Mouse (Mus musculus) neural tube, embryonic 15.5 days (tissue): ENCODE results near the gene Gcfc2. TPM values are rescaled to one million over a fixed set of nuclear protein-coding genes. Genes with fewer than 3 reads are reported as not detected.

Source experiments
- ATAC-seq: fragments of 200-750 bp; cut with Nextera tagmentation; 2 replicates; pipeline ENCODE4 v1.8.0; 2017; ENCODE audit warnings: mild to moderate bottlenecking, moderate TSS enrichment, moderate library complexity; ENCODE audit not compliant: low FRiP score
- H3K27ac ChIP-seq: fragments of 300-500 bp; sonication (generic); replicated peaks from 2 replicates; pipeline ENCODE4 v1.5.1; 2015; ENCODE audit warnings: mild to moderate bottlenecking, inconsistent platforms
- H3K27me3 ChIP-seq: fragments of 300-500 bp; sonication (generic); replicated peaks from 2 replicates; pipeline ENCODE4 v1.6.1; 2015; ENCODE audit warnings: inconsistent platforms
- H3K36me3 ChIP-seq: fragments of 300-500 bp; sonication (generic); 2 replicates; pipeline ENCODE4 v1.6.1; 2015; ENCODE audit warnings: inconsistent platforms
- H3K4me1 ChIP-seq: fragments of 300-500 bp; sonication (generic); 2 replicates; pipeline ENCODE4 v1.6.1; 2015; ENCODE audit warnings: inconsistent platforms
- H3K4me2 ChIP-seq: fragments of 300-500 bp; sonication (generic); 2 replicates; pipeline ENCODE4 v1.6.1; 2015; ENCODE audit warnings: inconsistent platforms, mild to moderate bottlenecking, moderate library complexity
- H3K4me3 ChIP-seq: fragments of 300-500 bp; sonication (generic); replicated peaks from 2 replicates; pipeline ENCODE4 v1.5.1; 2015; ENCODE audit warnings: mild to moderate bottlenecking, inconsistent platforms
- H3K9ac ChIP-seq: fragments of 300-500 bp; sonication (generic); replicated peaks from 2 replicates; pipeline ENCODE4 v1.6.1; 2015; ENCODE audit warnings: mild to moderate bottlenecking, inconsistent platforms
- H3K9me3 ChIP-seq: fragments of 300-500 bp; sonication (generic); replicated peaks from 2 replicates; pipeline ENCODE4 v1.6.1; 2016; ENCODE audit warnings: inconsistent platforms
- WGBS: fragments of 180-500 bp; shearing (Covaris S2); methylation state at CpG from one replicate; pipeline ENCODE4 v1.1.7; 2015; ENCODE audit warnings: mixed read lengths; 5-methylcytosine and 5-hydroxymethylcytosine counted together
- polyA plus RNA-seq: library from polyadenylated mRNA; unstranded; fragments of >200 nt; fragmentation: Nextera tagmentation; extraction: Ambion mirVana; gene quantifications from 2 replicates; pipeline ENCODE4 v1.2.1, GENCODE M21; 2015

Gcfc2 gene
- polyA plus RNA-seq, 1 experiment from 2014 or later: 7.2 TPM

GRCm38 (mm10) chr6:81946906-81947305 is 23.4 kb downstream of the Gcfc2 start:
- H3K9ac ChIP-seq: no peak overlapping the region
- no peak for ATAC-seq
- no peak overlapping the region for H3K27ac ChIP-seq
- H3K4me2 ChIP-seq: no peak overlapping the region
- H3K9me3 ChIP-seq: no peaks in the 10 kb centered on the region
- no peaks in the 10 kb centered on the region for H3K27me3 ChIP-seq
- no peak overlapping the region for H3K4me3 ChIP-seq
- peaks cover 80% of the 10 kb centered on the region for H3K36me3 ChIP-seq
- WGBS: 97% methylated on average over 6 of the region's 6 CpGs
- no peaks in the 10 kb centered on the region for H3K4me1 ChIP-seq

- no peak overlapping the region for H3K4me2 ChIP-seq
- H3K27ac ChIP-seq: no peak overlapping the region
- H3K9ac ChIP-seq: no peak overlapping the region
- H3K36me3 ChIP-seq: peaks cover 72% of the 10 kb centered on the region
- no peak for ATAC-seq
- H3K4me3 ChIP-seq: no peak overlapping the region
- WGBS: 89% methylated on average over 5 of the region's 5 CpGs
- H3K4me1 ChIP-seq: no peaks in the 10 kb centered on the region
- H3K9me3 ChIP-seq: no peaks in the 10 kb centered on the region
- H3K27me3 ChIP-seq: no peaks in the 10 kb centered on the region
Observed at GRCm38 (mm10) chr6:81955133-81955532, 31.7 kb downstream of the Gcfc2 start.

- Histone ChIP-seq H3K36me3 (peaks cover 73% of the 10 kb centered on the region), H3K27me3 (no peaks in the 10 kb centered on the region), H3K9me3 (no peaks in the 10 kb centered on the region), H3K4me3 (no peak overlapping the region), H3K27ac (no peak overlapping the region), H3K9ac (no peak overlapping the region), H3K4me2 (no peak overlapping the region), H3K4me1 (no peaks in the 10 kb centered on the region)
- no peak for ATAC-seq
- WGBS: 92% methylated on average over 4 of the region's 4 CpGs
Observed at GRCm38 (mm10) chr6:81956399-81956798, 32.9 kb downstream of the Gcfc2 start.

- Histone ChIP-seq H3K4me2 (no peak overlapping the region), H3K4me3 (no peak overlapping the region), H3K36me3 (peaks cover 71% of the 10 kb centered on the region), H3K27ac (no peak overlapping the region), H3K9ac (no peak overlapping the region), H3K27me3 (no peaks in the 10 kb centered on the region), H3K4me1 (no peaks in the 10 kb centered on the region), H3K9me3 (no peaks in the 10 kb centered on the region)
- ATAC-seq: no peak
- 93% methylated on average over 11 of the region's 11 CpGs for WGBS
Observed at GRCm38 (mm10) chr6:81957992-81958391, 34.5 kb downstream of the Gcfc2 start.

- no peak for ATAC-seq
- Histone ChIP-seq H3K4me3 (no peak overlapping the region), H3K9me3 (no peaks in the 10 kb centered on the region), H3K4me2 (no peak overlapping the region), H3K27me3 (no peaks in the 10 kb centered on the region), H3K4me1 (peaks cover 6% of the 10 kb centered on the region), H3K36me3 (peaks cover 74% of the 10 kb centered on the region), H3K9ac (no peak overlapping the region), H3K27ac (no peak overlapping the region)
- 94% methylated on average over 8 of the region's 8 CpGs for WGBS
Observed at GRCm38 (mm10) chr6:81959866-81960265, 36.4 kb downstream of the Gcfc2 start.

- ATAC-seq: no peak
- Histone ChIP-seq H3K27me3 (no peaks in the 10 kb centered on the region), H3K4me1 (peaks cover 9% of the 10 kb centered on the region), H3K4me3 (no peak overlapping the region), H3K4me2 (no peak overlapping the region), H3K27ac (no peak overlapping the region), H3K36me3 (peaks cover 70% of the 10 kb centered on the region), H3K9me3 (no peaks in the 10 kb centered on the region), H3K9ac (no peak overlapping the region)
- 91% methylated on average over 1 of the region's 1 CpGs for WGBS
Observed at GRCm38 (mm10) chr6:81960284-81960683, 36.8 kb downstream of the Gcfc2 start.

- H3K9me3 ChIP-seq: no peaks in the 10 kb centered on the region
- H3K4me3 ChIP-seq: peak within 1 kb of the TSS; percentile 91
- peak within 1 kb of the TSS; percentile 78 for H3K9ac ChIP-seq
- peaks cover 27% of the 10 kb centered on the region for H3K36me3 ChIP-seq
- no peaks in the 10 kb centered on the region for H3K27me3 ChIP-seq
- WGBS: under 1% methylated on average over 44 of the region's 44 CpGs
- peaks cover 9% of the 10 kb centered on the region for H3K4me1 ChIP-seq
- peak; percentile 97 for ATAC-seq
- 0 out of 2 replicates have a peak within 1 kb of the TSS, but pooled peaks have one; percentile 45 for H3K27ac ChIP-seq
- H3K4me2 ChIP-seq: peak within 1 kb of the TSS; percentile 74
Observed at GRCm38 (mm10) chr6:81965296-81966067, 42.0 kb downstream of the Gcfc2 start, which contains the start of gene Mrpl19. Mrpl19 (minus strand) TSS chr6:81965958.

GRCm38 (mm10) chr6:81966068-81966544 is 42.6 kb downstream of the Gcfc2 start:
- peak overlapping the region; percentile 74 for H3K4me2 ChIP-seq
- H3K36me3 ChIP-seq: peaks cover 20% of the 10 kb centered on the region
- ATAC-seq: peak; percentile 59; the same call in 1 of the 2 replicates
- no peak overlapping the region for H3K9ac ChIP-seq
- H3K27me3 ChIP-seq: no peaks in the 10 kb centered on the region
- WGBS: 50% methylated on average over 2 of the region's 2 CpGs
- peaks cover 9% of the 10 kb centered on the region for H3K4me1 ChIP-seq
- H3K4me3 ChIP-seq: peak overlapping the region; percentile 91
- H3K9me3 ChIP-seq: no peaks in the 10 kb centered on the region
- no peak overlapping the region for H3K27ac ChIP-seq

- Histone ChIP-seq H3K27ac (no peak overlapping the region), H3K4me3 (no peak overlapping the region), H3K4me2 (no peak overlapping the region), H3K27me3 (no peaks in the 10 kb centered on the region), H3K36me3 (no peaks in the 10 kb centered on the region), H3K9me3 (no peaks in the 10 kb centered on the region), H3K9ac (no peak overlapping the region), H3K4me1 (no peaks in the 10 kb centered on the region)
- 95% methylated on average over 7 of the region's 7 CpGs for WGBS
- no peak for ATAC-seq
Observed at GRCm38 (mm10) chr6:81971196-81971595, 47.7 kb downstream of the Gcfc2 start.

- no peak overlapping the region for H3K4me2 ChIP-seq
- H3K4me3 ChIP-seq: no peak overlapping the region
- H3K27me3 ChIP-seq: no peaks in the 10 kb centered on the region
- no peaks in the 10 kb centered on the region for H3K36me3 ChIP-seq
- H3K9ac ChIP-seq: no peak overlapping the region
- no peaks in the 10 kb centered on the region for H3K9me3 ChIP-seq
- no peaks in the 10 kb centered on the region for H3K4me1 ChIP-seq
- WGBS: 85% methylated on average over 8 of the region's 8 CpGs
- no peak for ATAC-seq
- no peak overlapping the region for H3K27ac ChIP-seq
Observed at GRCm38 (mm10) chr6:81972595-81972994, 49.1 kb downstream of the Gcfc2 start.

- WGBS: 36% methylated on average over 7 of the region's 7 CpGs
Observed at GRCm38 (mm10) chr6:81975971-81976621, 52.6 kb downstream of the Gcfc2 start.

GRCm38 (mm10) chr6:81979286-81979685 is 55.8 kb downstream of the Gcfc2 start:
- WGBS: 84% methylated on average over 4 of the region's 4 CpGs
- no peak for ATAC-seq
- H3K27ac ChIP-seq: no peak overlapping the region

More at GRCm38 (mm10) chr6:81975971-81976621, 52.6 kb downstream of the Gcfc2 start:
- Histone ChIP-seq H3K4me3 (no peak overlapping the region), H3K27ac (no peak overlapping the region), H3K9ac (no peak overlapping the region), H3K36me3 (no peaks in the 10 kb centered on the region), H3K4me2 (no peak overlapping the region), H3K27me3 (no peaks in the 10 kb centered on the region), H3K4me1 (no peaks in the 10 kb centered on the region), H3K9me3 (no peaks in the 10 kb centered on the region)
- 0 out of 2 replicates have a peak, but pooled peaks have one; percentile 41 for ATAC-seq

More at GRCm38 (mm10) chr6:81979286-81979685, 55.8 kb downstream of the Gcfc2 start:
- Histone ChIP-seq H3K27me3 (no peaks in the 10 kb centered on the region), H3K9ac (no peak overlapping the region), H3K9me3 (no peaks in the 10 kb centered on the region), H3K4me3 (no peak overlapping the region), H3K4me2 (no peak overlapping the region), H3K4me1 (no peaks in the 10 kb centered on the region), H3K36me3 (no peaks in the 10 kb centered on the region)
